Mouse (Mus musculus): ENCODE measurements around the gene Ndufaf8.

Ndufaf8 gene

GRCm38 (mm10) chr11:120098588-120099511 is at the start of gene Ndufaf8, which contains the start of gene Tepsin:
Gene Ndufaf8, plus strand, starts transcription at chr11:120098928.
Gene Tepsin, minus strand, starts transcription at chr11:120098731.
- no peak for TF ChIP-seq GATA4 (IDR thresholded peaks at IDR 0.05; ENCODE audit: insufficient replicate concordance, low read length)

GRCm38 (mm10) chr11:120049067-120049466 is 49.7 kb upstream of the Ndufaf8 start:
- no peak for TF ChIP-seq GATA4 (IDR thresholded peaks at IDR 0.05; ENCODE audit: insufficient replicate concordance, low read length)

GRCm38 (mm10) chr11:120051124-120051811 is 47.5 kb upstream of the Ndufaf8 start:
- no peak for TF ChIP-seq GATA4 (IDR thresholded peaks at IDR 0.05; ENCODE audit: insufficient replicate concordance, low read length)

GRCm38 (mm10) chr11:120052274-120052673 is 46.5 kb upstream of the Ndufaf8 start:
- no peak for TF ChIP-seq GATA4 (IDR thresholded peaks at IDR 0.05; ENCODE audit: insufficient replicate concordance, low read length)

GRCm38 (mm10) chr11:120053846-120054245 is 44.9 kb upstream of the Ndufaf8 start:
- TF ChIP-seq GATA4 (IDR thresholded peaks at IDR 0.05; ENCODE audit: insufficient replicate concordance, low read length), result no peak

GRCm38 (mm10) chr11:120055953-120056732 is 42.6 kb upstream of the Ndufaf8 start:
- no peak for TF ChIP-seq GATA4 (IDR thresholded peaks at IDR 0.05; ENCODE audit: insufficient replicate concordance, low read length)

- TF ChIP-seq GATA4 (IDR thresholded peaks at IDR 0.05; ENCODE audit: insufficient replicate concordance, low read length), result no peak
These were observed 38.1 kb upstream of the Ndufaf8 start for GRCm38 (mm10) chr11:120060634-120061033.

GRCm38 (mm10) chr11:120063326-120063725 is 35.4 kb upstream of the Ndufaf8 start:
- no peak for TF ChIP-seq GATA4 (IDR thresholded peaks at IDR 0.05; ENCODE audit: insufficient replicate concordance, low read length)

GRCm38 (mm10) chr11:120064006-120064667 is 34.6 kb upstream of the Ndufaf8 start:
- TF ChIP-seq GATA4 (IDR thresholded peaks at IDR 0.05; ENCODE audit: insufficient replicate concordance, low read length), result no peak

GRCm38 (mm10) chr11:120064668-120065040 is 34.1 kb upstream of the Ndufaf8 start:
- TF ChIP-seq GATA4 (IDR thresholded peaks at IDR 0.05; ENCODE audit: insufficient replicate concordance, low read length), result no peak

- TF ChIP-seq GATA4 (IDR thresholded peaks at IDR 0.05; ENCODE audit: insufficient replicate concordance, low read length), result no peak
These were observed 33.4 kb upstream of the Ndufaf8 start for GRCm38 (mm10) chr11:120065291-120065690.

GRCm38 (mm10) chr11:120067834-120068233 is 30.9 kb upstream of the Ndufaf8 start:
- no peak for TF ChIP-seq GATA4 (IDR thresholded peaks at IDR 0.05; ENCODE audit: insufficient replicate concordance, low read length)

GRCm38 (mm10) chr11:120069261-120069660 is 29.5 kb upstream of the Ndufaf8 start:
- TF ChIP-seq GATA4 (IDR thresholded peaks at IDR 0.05; ENCODE audit: insufficient replicate concordance, low read length), result no peak

GRCm38 (mm10) chr11:120070286-120070930 is 28.3 kb upstream of the Ndufaf8 start:
- TF ChIP-seq GATA4 (IDR thresholded peaks at IDR 0.05; ENCODE audit: insufficient replicate concordance, low read length), result no peak

All from liver, adult (tissue).